Mouse (Mus musculus): ENCODE results near the gene Sdc3. TPM values are rescaled to one million over a fixed set of nuclear protein-coding genes. Genes with fewer than 3 reads are reported as not detected.

Sdc3 gene
- polyA plus RNA-seq, 1 experiment from 2014 or later, result 95.7 TPM

DNA sequence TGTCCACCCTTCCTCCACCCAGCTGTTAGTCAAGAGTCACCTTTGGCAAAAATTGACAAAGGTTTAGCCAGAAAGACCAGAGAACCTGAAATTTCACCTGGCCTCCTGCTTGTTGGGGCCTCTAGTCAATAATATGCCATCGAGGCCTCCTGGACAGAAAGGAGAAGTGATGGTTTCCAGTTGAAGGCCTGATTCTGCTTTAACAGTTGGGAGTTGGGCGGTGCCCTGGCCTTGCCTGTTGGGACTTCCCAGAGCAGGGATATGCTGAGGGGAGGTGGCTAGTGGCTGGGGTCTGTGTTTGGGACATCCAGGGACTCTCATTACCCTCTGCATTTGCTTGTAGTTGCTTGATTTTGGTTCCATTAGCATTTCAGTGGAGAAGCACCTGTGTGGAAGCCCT, 9.8 kb upstream of the Sdc3 start:
- Histone ChIP-seq H3K4me2 (ENCODE audit: low read length) (no peak overlapping the region), H3K9ac (replicated peaks; ENCODE audit: low read length) (no peak overlapping the region), H3K9me3 (ENCODE audit: control insufficient read depth, low read length) (no peaks in the 10 kb centered on the region), H3K4me3 (replicated peaks; ENCODE audit: low read depth, low read length) (no peak overlapping the region), H3K4me1 (ENCODE audit: control insufficient read depth, insufficient read depth, low read length) (no peaks in the 10 kb centered on the region), H3K36me3 (ENCODE audit: control insufficient read depth, insufficient read depth, low read length) (peaks cover 42% of the 10 kb centered on the region), H3K27ac (replicated peaks; ENCODE audit: low read depth, low read length) (peak overlapping the region; percentile 26; the same call in 1 of the 2 replicates), H3K27me3 (ENCODE audit: control insufficient read depth, insufficient read depth, low read length) (no peaks in the 10 kb centered on the region)
- ATAC-seq (ENCODE audit: low FRiP score, low TSS enrichment) (no peak), DNase-seq (no peak)
- WGBS, result 95% methylated on average over 2 of the region's 2 CpGs

DNA sequence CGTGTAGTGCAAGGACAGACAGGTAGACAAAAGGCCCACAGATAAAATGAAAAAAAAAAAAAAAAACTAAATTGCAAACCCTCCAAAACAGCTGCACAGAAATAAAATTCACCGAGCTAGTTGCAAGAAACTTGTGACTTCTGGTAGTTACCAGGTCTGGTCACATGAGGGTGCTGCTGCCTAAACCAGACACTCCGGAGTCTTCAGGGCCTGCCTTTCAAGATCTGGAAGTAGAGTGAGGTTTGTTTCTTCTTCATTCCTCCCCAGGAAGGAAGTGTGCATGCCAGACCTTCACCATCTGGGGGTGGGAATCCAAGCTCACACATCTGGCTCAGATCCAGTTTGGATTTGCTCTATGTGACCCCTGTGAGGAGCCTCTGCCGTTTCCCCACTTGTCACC, 7.6 kb upstream of the Sdc3 start:
- WGBS, result 32% methylated on average over 4 of the region's 4 CpGs
- no peak for ATAC-seq (ENCODE audit: low FRiP score, low TSS enrichment)

DNA sequence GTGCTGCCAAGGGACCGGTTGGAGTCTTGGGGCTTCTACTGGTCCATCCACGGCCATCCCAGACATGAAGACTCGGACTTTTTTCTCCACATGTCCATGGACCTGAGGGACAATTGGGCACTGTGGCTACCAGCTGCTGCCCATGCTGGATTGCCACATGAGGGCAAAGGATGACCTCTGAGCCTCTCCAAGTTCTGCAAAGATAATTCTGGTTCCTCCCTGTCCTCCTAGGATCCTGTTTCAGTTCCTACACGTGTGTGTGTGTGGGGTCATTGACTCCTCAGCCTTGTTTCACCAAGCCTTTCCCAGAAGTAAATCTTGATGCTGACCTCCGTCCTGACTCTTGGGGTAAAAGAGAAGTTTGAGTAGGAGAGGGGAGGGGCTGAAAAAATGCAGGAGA, 4.8 kb upstream of the Sdc3 start:
- ATAC-seq (ENCODE audit: low FRiP score, low TSS enrichment) (no peak), DNase-seq (no peak)
- H3K27ac ChIP-seq (replicated peaks; ENCODE audit: low read depth, low read length), result no peak overlapping the region
- whole genome bisulfite sequencing, result 76% methylated on average over 5 of the region's 5 CpGs
- no peak overlapping the region for H3K4me2 ChIP-seq (ENCODE audit: low read length)
- H3K36me3 ChIP-seq (ENCODE audit: control insufficient read depth, insufficient read depth, low read length), result no peaks in the 10 kb centered on the region
- no peak overlapping the region for H3K9ac ChIP-seq (replicated peaks; ENCODE audit: low read length)
- H3K9me3 ChIP-seq (ENCODE audit: control insufficient read depth, low read length), result no peaks in the 10 kb centered on the region
- H3K4me1 ChIP-seq (ENCODE audit: control insufficient read depth, insufficient read depth, low read length), result no peaks in the 10 kb centered on the region
- H3K27me3 ChIP-seq (ENCODE audit: control insufficient read depth, insufficient read depth, low read length), result no peaks in the 10 kb centered on the region
- no peak overlapping the region for H3K4me3 ChIP-seq (replicated peaks; ENCODE audit: low read depth, low read length)

More for the DNA sequence above, 7.6 kb upstream of the Sdc3 start:
- no peaks in the 10 kb centered on the region for H3K4me1 ChIP-seq (ENCODE audit: control insufficient read depth, insufficient read depth, low read length)
- DNase-seq, result peak; percentile 80
- H3K4me3 ChIP-seq (replicated peaks; ENCODE audit: low read depth, low read length), result no peak overlapping the region
- H3K36me3 ChIP-seq (ENCODE audit: control insufficient read depth, insufficient read depth, low read length), result peaks cover 20% of the 10 kb centered on the region
- no peak overlapping the region for H3K4me2 ChIP-seq (ENCODE audit: low read length)
- H3K9ac ChIP-seq (replicated peaks; ENCODE audit: low read length), result no peak overlapping the region
- no peak overlapping the region for H3K27ac ChIP-seq (replicated peaks; ENCODE audit: low read depth, low read length)
- no peaks in the 10 kb centered on the region for H3K27me3 ChIP-seq (ENCODE audit: control insufficient read depth, insufficient read depth, low read length)
- H3K9me3 ChIP-seq (ENCODE audit: control insufficient read depth, low read length), result no peaks in the 10 kb centered on the region

GRCm38 (mm10) chr4:130790180-130790579, 2.2 kb upstream of the Sdc3 start:
- H3K27ac ChIP-seq (replicated peaks; ENCODE audit: low read depth, low read length), result no peak overlapping the region
- no peak overlapping the region for H3K4me2 ChIP-seq (ENCODE audit: low read length)
- DNase-seq, result peak; percentile 94
- 17% methylated on average over 6 of the region's 6 CpGs for WGBS
- peaks cover 15% of the 10 kb centered on the region for H3K4me1 ChIP-seq (ENCODE audit: control insufficient read depth, insufficient read depth, low read length)
- H3K9me3 ChIP-seq (ENCODE audit: control insufficient read depth, low read length), result no peaks in the 10 kb centered on the region
- ATAC-seq (ENCODE audit: low FRiP score, low TSS enrichment), result peak; percentile 44; the same call in 1 of the 2 replicates
- no peaks in the 10 kb centered on the region for H3K36me3 ChIP-seq (ENCODE audit: control insufficient read depth, insufficient read depth, low read length)
- no peak overlapping the region for H3K9ac ChIP-seq (replicated peaks; ENCODE audit: low read length)
- H3K27me3 ChIP-seq (ENCODE audit: control insufficient read depth, insufficient read depth, low read length), result no peaks in the 10 kb centered on the region
- no peak overlapping the region for H3K4me3 ChIP-seq (replicated peaks; ENCODE audit: low read depth, low read length)

DNA sequence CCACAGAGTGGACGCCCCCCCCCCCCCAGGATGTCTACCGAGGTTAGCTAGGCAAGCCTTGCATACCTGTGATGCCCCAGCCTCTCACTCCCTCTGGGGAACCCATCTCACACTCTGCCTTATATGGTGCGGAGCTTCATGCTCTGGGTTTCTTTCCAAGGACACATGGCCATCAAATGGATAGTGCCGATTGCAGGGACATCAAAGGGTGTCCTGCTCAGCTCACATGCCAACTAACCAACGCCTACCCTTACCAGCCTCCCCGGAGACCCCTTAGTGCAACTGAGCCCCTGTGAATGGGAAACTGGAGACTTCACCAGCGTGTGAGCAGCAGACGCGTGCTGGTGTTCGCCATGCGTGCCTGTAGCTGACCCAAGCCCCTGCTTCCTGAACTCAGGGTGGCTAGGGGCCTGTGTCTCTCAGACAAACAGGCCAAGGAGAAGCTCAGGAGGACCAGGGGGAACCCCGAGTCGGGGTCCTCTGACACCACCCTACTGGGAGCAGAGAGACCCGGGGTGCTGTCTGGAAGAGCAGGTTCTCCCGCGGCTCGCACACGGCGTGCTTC, 444 bp upstream of the Sdc3 start:
- Histone ChIP-seq H3K36me3 (ENCODE audit: control insufficient read depth, insufficient read depth, low read length) (no peaks in the 10 kb centered on the region), H3K9ac (replicated peaks; ENCODE audit: low read length) (peak overlapping the region; percentile 99), H3K27ac (replicated peaks; ENCODE audit: low read depth, low read length) (peak overlapping the region; percentile 84), H3K27me3 (ENCODE audit: control insufficient read depth, insufficient read depth, low read length) (no peaks in the 10 kb centered on the region), H3K4me1 (ENCODE audit: control insufficient read depth, insufficient read depth, low read length) (peaks cover 15% of the 10 kb centered on the region), H3K9me3 (ENCODE audit: control insufficient read depth, low read length) (no peaks in the 10 kb centered on the region), H3K4me3 (replicated peaks; ENCODE audit: low read depth, low read length) (peak overlapping the region; percentile 90), H3K4me2 (ENCODE audit: low read length) (peak overlapping the region; percentile 94)
- WGBS, result 8% methylated on average over 16 of the region's 19 CpGs
- DNase-seq (peak; percentile 66), ATAC-seq (ENCODE audit: low FRiP score, low TSS enrichment) (peak; percentile 29; the same call in 1 of the 2 replicates)

DNA sequence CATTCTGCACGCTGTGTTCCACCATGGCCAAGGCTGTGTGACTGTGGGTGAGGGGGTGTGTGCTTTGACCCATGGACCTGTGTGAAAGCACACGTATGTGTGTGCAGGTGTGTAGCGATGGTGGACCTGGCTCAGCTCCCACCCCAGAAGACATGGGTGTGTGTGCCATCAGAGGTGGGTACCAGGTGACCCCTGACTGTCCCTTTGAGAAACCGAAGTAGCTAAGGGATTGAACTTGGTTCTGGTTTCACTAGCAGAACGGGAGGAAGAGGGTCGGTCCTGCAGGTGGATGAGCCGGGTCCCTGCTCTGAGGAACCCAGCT, 804 bp downstream of the Sdc3 start:
- H3K27ac ChIP-seq (replicated peaks; ENCODE audit: low read depth, low read length), result peak overlapping the region; percentile 84
- H3K4me3 ChIP-seq (replicated peaks; ENCODE audit: low read depth, low read length), result peak overlapping the region; percentile 90
- peak overlapping the region; percentile 99 for H3K9ac ChIP-seq (replicated peaks; ENCODE audit: low read length)
- no peaks in the 10 kb centered on the region for H3K36me3 ChIP-seq (ENCODE audit: control insufficient read depth, insufficient read depth, low read length)
- no peaks in the 10 kb centered on the region for H3K9me3 ChIP-seq (ENCODE audit: control insufficient read depth, low read length)
- 42% methylated on average over 7 of the region's 7 CpGs for WGBS
- H3K27me3 ChIP-seq (ENCODE audit: control insufficient read depth, insufficient read depth, low read length), result no peaks in the 10 kb centered on the region
- peaks cover 28% of the 10 kb centered on the region for H3K4me1 ChIP-seq (ENCODE audit: control insufficient read depth, insufficient read depth, low read length)
- ATAC-seq (ENCODE audit: low FRiP score, low TSS enrichment) (no peak), DNase-seq (no peak)
- H3K4me2 ChIP-seq (ENCODE audit: low read length), result peak overlapping the region; percentile 94

- Histone ChIP-seq H3K4me3 (replicated peaks; ENCODE audit: low read depth, low read length) (peak overlapping the region; percentile 27), H3K36me3 (ENCODE audit: control insufficient read depth, insufficient read depth, low read length) (no peaks in the 10 kb centered on the region), H3K4me2 (ENCODE audit: low read length) (peak overlapping the region; percentile 94), H3K27ac (replicated peaks; ENCODE audit: low read depth, low read length) (no peak overlapping the region), H3K27me3 (ENCODE audit: control insufficient read depth, insufficient read depth, low read length) (no peaks in the 10 kb centered on the region), H3K4me1 (ENCODE audit: control insufficient read depth, insufficient read depth, low read length) (peaks cover 42% of the 10 kb centered on the region), H3K9ac (replicated peaks; ENCODE audit: low read length) (no peak overlapping the region; the same call in 1 of the 2 replicates), H3K9me3 (ENCODE audit: control insufficient read depth, low read length) (no peaks in the 10 kb centered on the region)
- ATAC-seq (ENCODE audit: low FRiP score, low TSS enrichment), result no peak
- no peak for DNase-seq
- 55% methylated on average over 4 of the region's 4 CpGs for WGBS
Measured at GRCm38 (mm10) chr4:130794771-130795170, 2.4 kb downstream of the Sdc3 start.

DNA sequence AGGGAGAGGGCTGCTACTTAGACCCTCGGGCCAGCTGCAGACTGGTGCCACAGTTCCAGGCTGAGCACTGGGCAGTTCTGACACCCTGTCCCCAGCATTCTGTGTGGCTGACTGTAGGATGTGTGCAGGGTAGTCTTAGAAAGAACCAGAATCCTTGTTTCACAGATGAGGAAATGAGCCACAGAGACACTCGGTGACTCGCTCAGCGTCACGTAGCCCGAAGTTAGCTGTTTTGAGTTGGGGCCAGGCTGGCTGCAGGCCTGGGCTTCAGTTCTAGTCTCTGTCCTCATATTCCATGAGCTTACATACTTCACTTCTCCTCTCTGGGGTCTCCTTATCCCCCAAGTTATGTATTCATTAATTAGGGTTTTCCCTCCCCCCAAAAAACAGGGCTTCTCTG, 3.6 kb downstream of the Sdc3 start:
- DNase-seq (no peak), ATAC-seq (ENCODE audit: low FRiP score, low TSS enrichment) (no peak)
- H3K36me3 ChIP-seq (ENCODE audit: control insufficient read depth, insufficient read depth, low read length), result no peaks in the 10 kb centered on the region
- 91% methylated on average over 6 of the region's 6 CpGs for WGBS
- H3K27me3 ChIP-seq (ENCODE audit: control insufficient read depth, insufficient read depth, low read length), result no peaks in the 10 kb centered on the region
- peaks cover 42% of the 10 kb centered on the region for H3K4me1 ChIP-seq (ENCODE audit: control insufficient read depth, insufficient read depth, low read length)
- H3K4me3 ChIP-seq (replicated peaks; ENCODE audit: low read depth, low read length), result no peak overlapping the region
- H3K4me2 ChIP-seq (ENCODE audit: low read length), result no peak overlapping the region
- H3K9me3 ChIP-seq (ENCODE audit: control insufficient read depth, low read length), result no peaks in the 10 kb centered on the region
- no peak overlapping the region for H3K27ac ChIP-seq (replicated peaks; ENCODE audit: low read depth, low read length)
- H3K9ac ChIP-seq (replicated peaks; ENCODE audit: low read length), result no peak overlapping the region

- Histone ChIP-seq H3K4me2 (ENCODE audit: low read length) (no peak overlapping the region), H3K27ac (replicated peaks; ENCODE audit: low read depth, low read length) (no peak overlapping the region), H3K9me3 (ENCODE audit: control insufficient read depth, low read length) (no peaks in the 10 kb centered on the region), H3K4me1 (ENCODE audit: control insufficient read depth, insufficient read depth, low read length) (peaks cover 42% of the 10 kb centered on the region), H3K9ac (replicated peaks; ENCODE audit: low read length) (peak overlapping the region; percentile 34), H3K27me3 (ENCODE audit: control insufficient read depth, insufficient read depth, low read length) (no peaks in the 10 kb centered on the region), H3K4me3 (replicated peaks; ENCODE audit: low read depth, low read length) (no peak overlapping the region), H3K36me3 (ENCODE audit: control insufficient read depth, insufficient read depth, low read length) (no peaks in the 10 kb centered on the region)
- WGBS, result 48% methylated on average over 15 of the region's 15 CpGs
- DNase-seq (no peak), ATAC-seq (ENCODE audit: low FRiP score, low TSS enrichment) (no peak)
Measured at GRCm38 (mm10) chr4:130797201-130798051, 5.1 kb downstream of the Sdc3 start.
